Mouse (Mus musculus) cerebellum, adult 2 months (tissue): ENCODE results near the gene Dnaaf5. TPM values are rescaled to one million over a fixed set of nuclear protein-coding genes. Genes with fewer than 3 reads are reported as not detected.

Experiments used
- DNase-seq, 2 experiments: peaks; one replicate each; pipeline ENCODE4 v3.0.0; 2021
- H3K27ac ChIP-seq: fragments of 200-500 bp; 2 replicates; pipeline ENCODE4 v1.5.1; 2012; ENCODE audit warnings: low read length, control low read depth, inconsistent platforms; ENCODE audit not compliant: insufficient read depth
- H3K27me3 ChIP-seq: fragments of 200-500 bp; 2 replicates; pipeline ENCODE4 v1.6.1; 2012; ENCODE audit warnings: inconsistent platforms, mild to moderate bottlenecking, low read length, moderate library complexity; ENCODE audit not compliant: control insufficient read depth, insufficient read depth
- H3K4me1 ChIP-seq: fragments of 200-500 bp; 2 replicates; pipeline ENCODE4 v1.6.1; 2011; ENCODE audit warnings: low read length; ENCODE audit not compliant: control insufficient read depth, insufficient read depth
- H3K4me3 ChIP-seq: fragments of 200-500 bp; replicated peaks from 2 replicates; pipeline ENCODE3; 2011; ENCODE audit warnings: mild to moderate bottlenecking, low read depth, low read length, control low read depth; ENCODE audit not compliant: insufficient read depth
- CTCF ChIP-seq: fragments of 200-500 bp; IDR thresholded peaks from 2 replicates; pipeline ENCODE4 v1.5.1; 2011; ENCODE audit warnings: low read depth, mild to moderate bottlenecking, control low read depth, low read length, moderate library complexity, borderline replicate concordance; ENCODE audit not compliant: insufficient read depth
- POLR2A ChIP-seq: fragments of 200-500 bp; IDR thresholded peaks from 2 replicates; pipeline ENCODE4 v1.6.1; 2011; ENCODE audit warnings: low read length, control low read depth, borderline replicate concordance; ENCODE audit not compliant: insufficient read depth
- WGBS: fragments of 180-500 bp; shearing (Covaris S2); methylation state at CpG from one replicate; pipeline ENCODE4 v1.1.7; 2018; 5-methylcytosine and 5-hydroxymethylcytosine counted together
- polyA plus RNA-seq: library from polyadenylated mRNA; depleted of rRNA; stranded (reverse); fragments of >200 nt; gene quantifications from 2 replicates; pipeline ENCODE4 v1.2.3, GENCODE M21; 2012; rRNA removed

Dnaaf5 gene
- polyA plus RNA-seq, 1 experiment, result 7.0 TPM

DNA sequence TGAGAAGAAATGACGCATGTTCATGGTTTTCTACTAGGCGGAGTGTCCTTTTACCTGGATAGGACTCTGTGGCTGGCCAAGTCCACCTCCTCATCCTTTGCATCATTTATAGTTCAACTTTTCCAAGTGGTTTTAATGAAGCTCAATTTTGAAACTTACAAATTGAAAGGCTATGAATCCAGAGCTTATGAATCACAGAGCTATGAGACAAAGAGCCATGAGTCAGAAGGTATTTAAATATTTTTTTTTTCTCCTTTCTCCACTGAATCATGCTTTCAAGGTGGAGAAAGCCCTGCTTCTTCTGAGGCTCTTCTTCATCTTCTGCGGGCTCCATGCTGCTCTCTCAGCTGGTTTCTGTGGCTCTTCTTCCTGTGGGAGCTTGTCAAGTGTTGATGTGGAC, 79.7 kb downstream of the Dnaaf5 start:
- no peak overlapping the region for H3K27ac ChIP-seq
- TF ChIP-seq POLR2A (no peak), CTCF (no peak)
- WGBS, result 97% methylated on average over 3 of the region's 3 CpGs
- H3K4me1 ChIP-seq, result no peaks in the 10 kb centered on the region
- no peak overlapping the region for H3K4me3 ChIP-seq
- DNase-seq, result no peak
- H3K27me3 ChIP-seq, result no peaks in the 10 kb centered on the region

DNA sequence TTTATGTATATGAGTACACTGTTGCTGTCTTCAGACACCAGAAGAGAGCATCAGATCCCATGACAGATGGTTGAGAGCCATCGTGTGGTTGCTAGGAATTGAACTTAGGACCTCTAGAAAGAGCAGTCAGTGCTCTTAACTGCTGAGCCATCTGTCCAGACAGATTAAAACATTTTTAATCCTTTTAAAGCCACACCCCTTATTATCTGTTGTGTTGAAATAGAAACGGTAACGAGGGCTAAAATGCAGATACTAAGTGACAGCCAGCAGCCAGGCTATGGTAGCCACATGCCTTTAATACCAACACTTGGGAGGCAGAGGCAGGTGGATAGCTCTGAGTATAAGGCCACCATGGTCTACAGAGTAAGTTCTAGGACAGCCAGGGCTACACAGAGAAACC, 82.1 kb downstream of the Dnaaf5 start:
- DNase-seq, result no peak
- 53% methylated on average over 3 of the region's 3 CpGs for WGBS
- TF ChIP-seq CTCF, result no peak
- no peak for TF ChIP-seq POLR2A
- no peak overlapping the region for H3K4me3 ChIP-seq
- no peak overlapping the region for H3K27ac ChIP-seq
- H3K4me1 ChIP-seq, result no peaks in the 10 kb centered on the region
- H3K27me3 ChIP-seq, result no peaks in the 10 kb centered on the region

DNA sequence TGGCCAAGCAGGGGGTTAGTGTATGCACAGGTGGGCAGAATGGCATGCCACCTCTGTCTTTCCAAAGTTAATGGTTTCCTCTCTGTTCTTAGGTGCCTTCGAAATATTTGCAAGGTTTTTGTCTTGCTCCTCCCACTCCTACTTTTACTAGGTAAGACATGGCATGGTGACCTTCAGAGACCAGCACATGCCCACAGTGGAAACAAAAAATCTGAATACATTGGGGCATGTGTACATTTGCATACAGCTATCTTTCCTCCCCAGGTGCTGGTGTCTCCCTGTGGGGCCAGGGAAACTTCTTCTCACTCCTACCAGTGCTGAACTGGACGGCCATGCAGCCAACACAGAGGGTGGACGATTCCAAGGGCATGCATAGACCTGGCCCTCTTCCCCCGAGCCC, 84.4 kb downstream of the Dnaaf5 start:
- H3K27ac ChIP-seq, result no peak overlapping the region
- no peak overlapping the region for H3K4me3 ChIP-seq
- WGBS, result 92% methylated on average over 4 of the region's 4 CpGs
- H3K4me1 ChIP-seq, result no peaks in the 10 kb centered on the region
- no peaks in the 10 kb centered on the region for H3K27me3 ChIP-seq
- no peak for DNase-seq
- no peak for TF ChIP-seq POLR2A
- TF ChIP-seq CTCF, result no peak

Other genes with a start within 250 kb of the Dnaaf5 start
- gene Pdgfa, start 152.9 kb upstream of the Dnaaf5 start, polyA plus RNA-seq, result 23.0 and 35.3 TPM in 2 replicates
- gene Prkar1b, start 222 bp upstream of the Dnaaf5 start, polyA plus RNA-seq, result 507 and 509 TPM in 2 replicates
- 65.3 and 70.8 TPM in 2 replicates for gene Sun1, start 50.4 kb downstream of the Dnaaf5 start, polyA plus RNA-seq
- gene Get4, start 102.1 kb downstream of the Dnaaf5 start, polyA plus RNA-seq, result 106 and 114 TPM in 2 replicates
- 156 and 163 TPM in 2 replicates for gene Adap1, start 175.4 kb downstream of the Dnaaf5 start, polyA plus RNA-seq
- 87.4 and 91.1 TPM in 2 replicates for gene Cox19, start 201.2 kb downstream of the Dnaaf5 start, polyA plus RNA-seq
- not detected in 2 replicates for gene Cyp2w1, start 202.4 kb downstream of the Dnaaf5 start, polyA plus RNA-seq
- 16.4 and 17.3 TPM in 2 replicates for gene Gpr146, start 227.5 kb downstream of the Dnaaf5 start, polyA plus RNA-seq